In the genomic region with DNA sequence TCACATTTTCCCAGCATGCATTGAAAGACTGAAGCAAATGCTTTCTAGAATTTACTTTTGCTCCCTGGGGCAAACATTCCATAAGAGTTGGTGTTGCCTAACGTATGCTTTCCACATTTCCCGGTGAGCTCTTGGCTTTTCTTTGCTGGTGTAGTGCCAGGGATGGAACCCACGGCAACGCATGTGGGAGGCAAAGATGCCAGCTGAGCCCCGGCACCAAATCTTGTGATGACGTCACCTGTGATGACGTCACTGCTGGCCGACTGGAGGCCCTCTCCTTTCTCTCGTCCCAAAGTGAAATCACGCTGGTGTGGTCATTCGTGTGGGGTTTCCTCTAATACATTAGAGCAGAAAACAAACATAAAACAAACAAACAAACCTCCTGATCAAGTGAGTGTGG, we compare ENCODE assay signal across 28 mouse cellular contexts.
DNase-seq lines count a peak whose midpoint lies in the region; ATAC-seq and TF ChIP-seq lines count a peak whose summit lies in the region.
"Had no signal": no experiment of that assay in that cellular context is flagged by ENCODE, and none has a peak within 500 bp of the region (broad histone marks: within the 10 kb centered on the region; RNA-seq: fewer than 3 reads in every experiment).

No protein-coding gene starts in this region.

- TF ChIP-seq EP300 in lung, postnatal 0 days (IDR thresholded peaks at IDR 0.05): no peak

- 59% methylated on average over 11 of the region's 11 CpGs for WGBS in lung, postnatal 0 days

- H3K36me3 ChIP-seq in lung, postnatal 0 days (ENCODE audit: insufficient read depth, low read length): no peaks in the 10 kb centered on the region
- H3K36me3 ChIP-seq: embryonic facial prominence, embryonic 12.5 days; forebrain, embryonic 10.5 days; forebrain, embryonic 15.5 days; intestine, embryonic 15.5 days; liver, embryonic 15.5 days; stomach, embryonic 15.5 days had no signal

- no peak overlapping the region for H3K4me2 ChIP-seq in lung, postnatal 0 days (replicated peaks; ENCODE audit: low read depth, low read length)
- H3K4me2 ChIP-seq: embryonic facial prominence, embryonic 12.5 days; forebrain, embryonic 15.5 days; intestine, embryonic 15.5 days; liver, embryonic 15.5 days; lung, embryonic 14.5 days; midbrain, embryonic 11.5 days; stomach, embryonic 15.5 days had no signal

- no peak overlapping the region for H3K9ac ChIP-seq in lung, postnatal 0 days (replicated peaks; ENCODE audit: low read depth)
- H3K9ac ChIP-seq: embryonic facial prominence, embryonic 12.5 days; forebrain, embryonic 15.5 days; intestine, embryonic 15.5 days; liver, embryonic 15.5 days; lung, embryonic 14.5 days; stomach, embryonic 15.5 days had no signal

- H3K4me3 ChIP-seq in lung, postnatal 0 days (ENCODE audit: low read depth, low read length): no peak overlapping the region
- H3K4me3 ChIP-seq: embryonic facial prominence, embryonic 12.5 days; forebrain, embryonic 10.5 days; forebrain, embryonic 15.5 days; intestine, embryonic 15.5 days; liver, embryonic 15.5 days; stomach, embryonic 15.5 days had no signal

- no peaks in the 10 kb centered on the region for H3K4me1 ChIP-seq in lung, postnatal 0 days (ENCODE audit: insufficient read depth, low read depth, low read length)
- H3K4me1 ChIP-seq: embryonic facial prominence, embryonic 12.5 days; intestine, embryonic 15.5 days; liver, embryonic 15.5 days; stomach, embryonic 15.5 days had no signal

- no peaks in the 10 kb centered on the region for H3K27me3 ChIP-seq in lung, postnatal 0 days (replicated peaks; ENCODE audit: insufficient read depth, low read length)
- H3K27me3 ChIP-seq: embryonic facial prominence, embryonic 12.5 days; forebrain, embryonic 15.5 days; intestine, embryonic 15.5 days; liver, embryonic 15.5 days; stomach, embryonic 15.5 days had no signal

- no peak for TF ChIP-seq CTCF in lung, postnatal 0 days (IDR thresholded peaks at IDR 0.05)

- H3K9me3 ChIP-seq in lung, postnatal 0 days (ENCODE audit: low read length): no peaks in the 10 kb centered on the region
- H3K9me3 ChIP-seq: embryonic facial prominence, embryonic 12.5 days; forebrain, embryonic 10.5 days; forebrain, embryonic 15.5 days; intestine, embryonic 15.5 days; liver, embryonic 15.5 days; stomach, embryonic 15.5 days had no signal

- no peak overlapping the region for H3K27ac ChIP-seq in lung, postnatal 0 days (ENCODE audit: low read length)
- H3K27ac ChIP-seq: embryonic facial prominence, embryonic 12.5 days; forebrain, embryonic 10.5 days; forebrain, embryonic 15.5 days; hindbrain, postnatal 0 days; intestine, embryonic 15.5 days; liver, embryonic 15.5 days; stomach, embryonic 15.5 days had no signal

- peak; percentile 50 to 74 for DNase-seq in cerebellum, postnatal 14 days
- no peak for DNase-seq in cerebellum, postnatal 4 days (ENCODE audit: low spot score in 2 of 2)
- peak; percentile 9 for DNase-seq in lung, postnatal 0 days (ENCODE audit: low spot score)
- no peak for DNase-seq in lung, postnatal 25 days (ENCODE audit: low spot score)
- peak; percentile 52 for DNase-seq in 3T3-L1 (ENCODE audit: low read depth, low spot score)
- DNase-seq in brain, adult 2 months (ENCODE audit: low read depth, low spot score): peak; percentile 36
- no peak for DNase-seq in adrenal gland, postnatal 10 days
- no peak for DNase-seq in adrenal gland, adult 2 months
- DNase-seq: adrenal gland, adult 8-10 months; cerebellum, adult 18-20 months; embryo, embryonic 11 days; gastrocnemius, postnatal 36 days; heart, postnatal 14 days; kidney, adult 2 months; kidney, postnatal 36 days; lung, embryonic 14.5 days; lung, postnatal 36 days; thymus, postnatal 4 days had no signal

- no peak for ATAC-seq in lung, postnatal 0 days
- ATAC-seq: activated CD4-positive, CD25-positive, alpha-beta regulatory T cell, adult 4 months; forebrain, embryonic 15.5 days; hindbrain, postnatal 0 days; intestine, embryonic 15.5 days; midbrain, embryonic 16.5 days had no signal

Comparison
In these comparisons a context has a peak if more than half of its experiments do, and no peak if none do; other contexts are left out.
1. DNase-seq: peak in cerebellum, postnatal 14 days (2 of 2), lung, postnatal 0 days (single experiment), 3T3-L1 (single experiment) and brain, adult 2 months (single experiment); none in cerebellum, postnatal 4 days (0 of 2), lung, postnatal 25 days (single experiment), adrenal gland, postnatal 10 days (single experiment) and adrenal gland, adult 2 months (single experiment).